Mouse (Mus musculus): ENCODE data around the gene Arhgap15.

GRCm38 (mm10) chr2:43769850-43770570 lies 21.4 kb downstream of the Arhgap15 start:
- TF ChIP-seq CTCF (IDR thresholded peaks at IDR 0.05; ENCODE audit: borderline replicate concordance, control insufficient read depth, extremely low read depth, insufficient read depth, low read length, poor library complexity) (no peak), POLR2A (IDR thresholded peaks at IDR 0.05; ENCODE audit: control insufficient read depth, extremely low read depth, insufficient read depth, low read length, poor library complexity) (no peak)
